Mouse (Mus musculus): Measurements from ENCODE around the gene Exoc3l.

DNA sequence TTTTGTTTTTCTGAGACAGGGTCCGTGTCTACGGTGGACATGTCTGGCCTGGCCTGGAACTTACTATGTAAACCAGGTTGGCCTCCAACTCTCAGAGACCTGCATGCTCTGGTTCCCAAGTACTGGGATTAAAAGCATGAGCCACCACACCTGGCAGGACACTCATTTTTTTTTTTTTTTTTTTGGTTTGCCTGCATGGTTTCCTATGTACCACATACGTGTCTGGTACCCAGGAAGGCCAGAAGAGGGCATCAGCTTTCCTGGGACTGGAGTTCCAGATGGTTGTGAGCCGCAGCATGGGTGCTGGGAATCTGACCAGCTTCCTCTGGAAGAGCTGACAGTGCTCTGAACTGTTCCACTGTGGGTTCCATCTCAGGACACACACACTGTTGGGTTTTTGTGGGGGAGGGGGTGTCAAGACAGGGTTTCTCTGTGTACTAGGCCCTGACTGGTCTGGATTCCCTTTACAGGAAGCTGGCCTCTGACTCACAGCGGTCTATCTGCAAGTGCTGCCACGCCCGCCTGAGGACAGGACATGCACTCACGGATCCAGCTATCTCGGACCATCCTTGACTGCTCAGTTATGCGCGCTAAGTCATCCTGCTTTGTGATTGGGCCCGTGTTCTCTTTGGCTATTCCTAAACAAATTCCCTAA is 34.4 kb downstream of the Exoc3l start:
- TF ChIP-seq POLR2A (IDR thresholded peaks at IDR 0.05; ENCODE audit: control insufficient read depth, extremely low read depth, insufficient read depth, low read length, poor library complexity) = no peak
- TF ChIP-seq CTCF (IDR thresholded peaks at IDR 0.05; ENCODE audit: borderline replicate concordance, control insufficient read depth, extremely low read depth, insufficient read depth, low read length, poor library complexity) = no peak
